10 mouse cellular contexts compared by ENCODE assay signal in the genomic region with DNA sequence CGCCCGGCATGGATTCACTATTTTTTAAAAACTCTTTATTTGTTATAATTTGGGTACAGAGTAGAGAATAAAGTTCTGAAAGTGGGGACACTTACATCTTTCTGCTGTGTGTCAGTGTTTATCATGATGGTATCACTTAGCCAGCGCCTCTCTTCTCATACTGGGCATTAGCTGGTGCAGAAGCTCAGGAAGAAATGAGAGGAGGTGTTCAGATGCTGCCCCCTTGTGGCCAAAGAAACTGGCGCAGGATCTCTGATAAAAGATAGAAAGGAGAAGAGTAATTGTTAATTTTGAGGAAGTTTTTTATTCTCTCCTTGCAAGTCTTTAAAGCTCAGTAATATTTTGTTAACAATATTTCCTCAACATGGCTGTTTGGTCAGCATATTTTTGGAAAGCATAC. TPM values are rescaled to one million over a fixed set of nuclear protein-coding genes. Genes with fewer than 3 reads are reported as not detected.
DNase-seq lines count a peak whose midpoint lies in the region; ATAC-seq and TF ChIP-seq lines count a peak whose summit lies in the region.
"Had no signal": no experiment of that assay in that cellular context is flagged by ENCODE, and none has a peak within 500 bp of the region (broad histone marks: within the 10 kb centered on the region; RNA-seq: fewer than 3 reads in every experiment).

No protein-coding gene starts in this region.

- peak; percentile 28; the same call in 1 of the 2 replicates for TF ChIP-seq CTCF in spleen, adult 2 months (IDR thresholded peaks at IDR 0.05; ENCODE audit: extremely low read depth, insufficient read depth, insufficient read length, insufficient replicate concordance)

- no peak overlapping the region for H3K4me2 ChIP-seq in kidney, embryonic 14.5 days (replicated peaks; ENCODE audit: low read depth, low read length)
- H3K4me2 ChIP-seq in limb, embryonic 11.5 days (ENCODE audit: low read depth, severe bottlenecking): no peak overlapping the region
- H3K4me2 ChIP-seq in neural tube, embryonic 11.5 days (ENCODE audit: low read depth): no peak overlapping the region

- no peaks in the 10 kb centered on the region for H3K4me1 ChIP-seq in spleen, adult 2 months (ENCODE audit: control insufficient read depth, insufficient read depth, insufficient read length)
- H3K4me1 ChIP-seq in kidney, embryonic 14.5 days (ENCODE audit: control insufficient read depth, insufficient read depth, low read length): no peaks in the 10 kb centered on the region
- H3K4me1 ChIP-seq in limb, embryonic 11.5 days (ENCODE audit: control insufficient read depth, insufficient read depth, low read length): no peaks in the 10 kb centered on the region
- no peaks in the 10 kb centered on the region for H3K4me1 ChIP-seq in neural tube, embryonic 11.5 days (ENCODE audit: control insufficient read depth, insufficient read depth, low read length)

- H3K36me3 ChIP-seq in spleen, adult 2 months (ENCODE audit: control insufficient read depth, insufficient read depth, low read length): no peaks in the 10 kb centered on the region
- no peaks in the 10 kb centered on the region for H3K36me3 ChIP-seq in kidney, embryonic 14.5 days (ENCODE audit: control insufficient read depth, insufficient read depth, low read length)
- H3K36me3 ChIP-seq in limb, embryonic 11.5 days (ENCODE audit: control insufficient read depth, insufficient read depth, low read length): no peaks in the 10 kb centered on the region
- H3K36me3 ChIP-seq in neural tube, embryonic 11.5 days (ENCODE audit: control insufficient read depth, insufficient read depth, low read length): no peaks in the 10 kb centered on the region

- no peaks in the 10 kb centered on the region for H3K27me3 ChIP-seq in spleen, adult 2 months (ENCODE audit: control insufficient read depth, insufficient read depth, low read length)
- H3K27me3 ChIP-seq in kidney, embryonic 14.5 days (ENCODE audit: control insufficient read depth, insufficient read depth, low read length): no peaks in the 10 kb centered on the region
- H3K27me3 ChIP-seq in limb, embryonic 11.5 days (ENCODE audit: control insufficient read depth, insufficient read depth, low read length): no peaks in the 10 kb centered on the region
- no peaks in the 10 kb centered on the region for H3K27me3 ChIP-seq in neural tube, embryonic 11.5 days (ENCODE audit: control insufficient read depth, insufficient read depth, low read length)

- H3K9ac ChIP-seq in kidney, embryonic 14.5 days (ENCODE audit: low read depth, low read length): no peak overlapping the region
- no peak overlapping the region for H3K9ac ChIP-seq in limb, embryonic 11.5 days (ENCODE audit: low read length)
- no peak overlapping the region for H3K9ac ChIP-seq in neural tube, embryonic 11.5 days (ENCODE audit: low read length)

- 0 out of 2 replicates have a peak, but pooled peaks have one; percentile 55 for ATAC-seq in kidney, embryonic 14.5 days (ENCODE audit: low FRiP score, low TSS enrichment)
- no peak for ATAC-seq in limb, embryonic 11.5 days (ENCODE audit: insufficient number of reproducible peaks, low FRiP score, low TSS enrichment, low read depth)
- ATAC-seq in neural tube, embryonic 11.5 days (ENCODE audit: insufficient read depth, low FRiP score, low TSS enrichment): peak; percentile 59; the same call in 1 of the 2 replicates

- TF ChIP-seq POLR2A in spleen, adult 2 months (IDR thresholded peaks at IDR 0.05; ENCODE audit: low read depth, low read length): no peak

- no peaks in the 10 kb centered on the region for H3K9me3 ChIP-seq in kidney, embryonic 14.5 days (ENCODE audit: control insufficient read depth, low read length)
- H3K9me3 ChIP-seq in limb, embryonic 11.5 days (ENCODE audit: control insufficient read depth, low read length): no peaks in the 10 kb centered on the region
- H3K9me3 ChIP-seq in neural tube, embryonic 11.5 days (ENCODE audit: control insufficient read depth, low read length): no peaks in the 10 kb centered on the region

- H3K27ac ChIP-seq in spleen, adult 2 months (ENCODE audit: insufficient read depth, low read length): no peak overlapping the region
- no peak overlapping the region for H3K27ac ChIP-seq in kidney, embryonic 14.5 days (ENCODE audit: low read depth, low read length)
- no peak overlapping the region for H3K27ac ChIP-seq in limb, embryonic 11.5 days (replicated peaks; ENCODE audit: low read depth, low read length)
- no peak overlapping the region for H3K27ac ChIP-seq in neural tube, embryonic 11.5 days (ENCODE audit: low read depth, low read length)

- no peak for DNase-seq in spleen, adult 2 months (ENCODE audit: low read depth in 1 of 2, low spot score in 2 of 2)
- DNase-seq in spleen, postnatal 36 days (ENCODE audit: low spot score in 2 of 2): no peak
- DNase-seq in brain, adult 2 months (ENCODE audit: low read depth, low spot score): peak; percentile 68
- DNase-seq in fibroblast of lung, adult 2 months (ENCODE audit: low read depth): peak; percentile 7
- peak; percentile 71 for DNase-seq in limb, embryonic 11.5 days (ENCODE audit: low spot score)
- DNase-seq in neural tube, embryonic 11.5 days (ENCODE audit: low spot score): peak; percentile 65
- DNase-seq in thymus, postnatal 36 days: peak; percentile 47 to 56

- WGBS in spleen, adult 2 months: 44% methylated on average over 4 of the region's 4 CpGs
- 51% methylated on average over 4 of the region's 4 CpGs for WGBS in kidney, embryonic 14.5 days
- 47% methylated on average over 4 of the region's 4 CpGs for WGBS in limb, embryonic 11.5 days
- WGBS in neural tube, embryonic 11.5 days: 52% methylated on average over 4 of the region's 4 CpGs

- no peak overlapping the region for H3K4me3 ChIP-seq in spleen, adult 2 months (ENCODE audit: extremely low read depth, insufficient read depth, insufficient read length)
- no peak overlapping the region for H3K4me3 ChIP-seq in kidney, embryonic 14.5 days (ENCODE audit: low read length)
- no peak overlapping the region for H3K4me3 ChIP-seq in limb, embryonic 11.5 days (ENCODE audit: low read depth, low read length)
- H3K4me3 ChIP-seq in neural tube, embryonic 11.5 days (ENCODE audit: low read depth, low read length): no peak overlapping the region

RNA-seq across cellular contexts. Expression of gene 2310057J18Rik, which starts 31.0 kb away (rescaled TPM):
- not detected in 2 replicates for polyA plus RNA-seq in spleen, adult 2 months (2012; rRNA removed)
- not detected in 2 replicates for polyA plus RNA-seq in kidney, embryonic 14.5 days (2014; fragmentation: Nextera tagmentation; extraction: Ambion mirVana)
- not detected in 2 replicates for polyA plus RNA-seq in limb, embryonic 11.5 days (2014; fragmentation: Nextera tagmentation; extraction: Ambion mirVana)
- polyA plus RNA-seq in neural tube, embryonic 11.5 days (2014; fragmentation: Nextera tagmentation; extraction: Ambion mirVana): not detected in 2 replicates
- polyA plus RNA-seq: gonadal fat pad, adult 2 months; testis, adult 2 months had no signal

Comparison
In these comparisons a context has a peak if more than half of its experiments do, and no peak if none do; other contexts are left out.
1. DNase-seq: peak in brain, adult 2 months (single experiment), fibroblast of lung, adult 2 months (single experiment), limb, embryonic 11.5 days (single experiment), neural tube, embryonic 11.5 days (single experiment) and thymus, postnatal 36 days (2 of 2); none in spleen, adult 2 months (0 of 2) and spleen, postnatal 36 days (0 of 2).